Mouse (Mus musculus) kidney, embryonic 14.5 days (tissue): ENCODE data around the gene Mdk. TPM values are rescaled to one million over a fixed set of nuclear protein-coding genes. Genes with fewer than 3 reads are reported as not detected.
A peak's percentile ranks its signal among the peaks of the same experiment; 100 is the strongest.

Experiments
- ATAC-seq: fragments of 200-750 bp; cut with Nextera tagmentation; 2 replicates; pipeline ENCODE4 v1.8.0; 2017; ENCODE audit warnings: moderate number of reproducible peaks, mild to moderate bottlenecking, moderate TSS enrichment, moderate library complexity; ENCODE audit not compliant: low FRiP score, low TSS enrichment
- H3K27ac ChIP-seq: fragments of 300-500 bp; sonication (generic); 2 replicates; pipeline ENCODE4 v1.5.1; 2014; ENCODE audit warnings: low read depth, mild to moderate bottlenecking, low read length, moderate library complexity, mixed read lengths
- H3K27me3 ChIP-seq: fragments of 300-500 bp; sonication (generic); 2 replicates; pipeline ENCODE4 v1.6.1; 2014; ENCODE audit warnings: mild to moderate bottlenecking, low read length; ENCODE audit not compliant: control insufficient read depth, insufficient read depth
- H3K36me3 ChIP-seq: fragments of 300-500 bp; sonication (generic); 2 replicates; pipeline ENCODE4 v1.6.1; 2014; ENCODE audit warnings: low read length, mixed read lengths; ENCODE audit not compliant: control insufficient read depth, insufficient read depth
- H3K4me1 ChIP-seq: fragments of 300-500 bp; sonication (generic); 2 replicates; pipeline ENCODE4 v1.6.1; 2014; ENCODE audit warnings: low read length, mixed read lengths; ENCODE audit not compliant: control insufficient read depth, insufficient read depth
- H3K4me2 ChIP-seq: fragments of 300-500 bp; sonication (generic); replicated peaks from 2 replicates; pipeline ENCODE4 v1.6.1; 2014; ENCODE audit warnings: low read depth, mild to moderate bottlenecking, low read length
- H3K4me3 ChIP-seq: fragments of 300-500 bp; sonication (generic); 2 replicates; pipeline ENCODE4 v1.5.1; 2014; ENCODE audit warnings: mild to moderate bottlenecking, low read length
- H3K9ac ChIP-seq: fragments of 300-500 bp; sonication (generic); 2 replicates; pipeline ENCODE4 v1.6.1; 2014; ENCODE audit warnings: low read depth, mild to moderate bottlenecking, low read length, moderate library complexity
- H3K9me3 ChIP-seq: fragments of 300-500 bp; sonication (generic); 2 replicates; pipeline ENCODE4 v1.6.1; 2016; ENCODE audit warnings: low read length; ENCODE audit not compliant: control insufficient read depth
- WGBS: fragments of 180-500 bp; shearing (Covaris S2); extraction: QIAGEN DNeasy Blood & Tissue Kit; methylation state at CpG from one replicate; pipeline ENCODE4 v1.1.7; 2014; 5-methylcytosine and 5-hydroxymethylcytosine counted together
- polyA plus RNA-seq: library from polyadenylated mRNA; unstranded; fragments of >200 nt; fragmentation: Nextera tagmentation; extraction: Ambion mirVana; gene quantifications from 2 replicates; pipeline ENCODE4 v1.2.1, GENCODE M21; 2014

The Mdk gene
- 1,361 and 1,922 TPM in 2 replicates for polyA plus RNA-seq

DNA sequence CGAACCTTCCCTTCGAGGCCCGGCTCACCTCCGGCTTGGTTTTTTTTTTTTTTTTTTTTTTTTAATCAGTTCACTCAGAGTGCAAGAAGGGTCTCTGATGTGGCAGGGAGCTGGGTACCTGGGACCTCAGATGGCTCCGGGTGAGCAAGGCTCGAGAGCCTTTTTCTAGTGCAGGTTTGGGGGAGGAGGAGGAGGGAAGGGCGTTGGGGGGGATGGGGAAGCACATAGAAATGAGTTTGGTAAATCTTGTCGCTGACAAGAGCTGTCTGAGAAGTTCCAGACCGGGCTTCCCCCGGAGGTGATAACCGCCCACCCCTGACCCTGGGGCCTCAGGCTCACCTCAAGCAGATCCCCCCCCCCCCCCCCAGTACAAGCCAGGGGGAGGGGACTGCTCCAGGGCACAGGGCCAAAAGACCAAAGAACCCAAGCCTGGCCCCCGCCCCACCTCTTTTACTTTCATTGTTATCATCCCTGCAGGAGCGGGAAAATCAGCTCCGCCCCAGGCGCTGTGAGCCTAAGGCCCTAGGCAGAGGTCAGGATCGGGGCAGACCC is at the start of gene Mdk:
Mdk (minus strand) TSS at position 138 of the 552 bp plus-strand sequence.
- peak within 1 kb of the TSS; percentile 97 for H3K27ac ChIP-seq
- H3K4me3 ChIP-seq = peak within 1 kb of the TSS; percentile 88
- peak; percentile 4; the same call in 1 of the 2 replicates for ATAC-seq
- H3K36me3 ChIP-seq = peaks cover 37% of the 10 kb centered on the region
- H3K9me3 ChIP-seq = no peaks in the 10 kb centered on the region
- no peaks in the 10 kb centered on the region for H3K27me3 ChIP-seq
- H3K4me1 ChIP-seq = peaks cover 29% of the 10 kb centered on the region
- peak within 1 kb of the TSS; percentile 81 for H3K4me2 ChIP-seq
- H3K9ac ChIP-seq = peak within 1 kb of the TSS; percentile 97
- 2% methylated on average over 16 of the region's 16 CpGs for WGBS

DNA sequence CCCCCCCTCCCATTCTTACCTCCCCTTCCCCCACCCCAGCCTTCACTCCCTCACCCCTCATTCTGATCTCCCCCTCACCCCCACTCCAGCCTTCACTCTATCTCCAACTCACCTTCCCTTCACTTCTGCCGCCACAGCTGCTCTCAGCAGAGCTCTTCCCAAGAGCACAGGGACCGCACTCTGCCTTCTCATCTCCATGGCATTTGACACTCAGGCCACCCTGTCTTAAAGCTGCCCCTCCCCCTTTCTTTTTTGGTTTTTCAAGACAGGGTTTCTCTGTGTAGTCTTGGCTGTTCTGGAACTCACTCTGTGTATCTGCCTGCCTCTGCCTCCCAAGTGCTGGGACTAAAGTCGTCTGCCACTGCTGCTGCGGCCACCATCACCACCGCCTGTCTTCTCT is 48.7 kb upstream of the Mdk start:
- WGBS = 54% methylated on average over 5 of the region's 5 CpGs
- no peaks in the 10 kb centered on the region for H3K9me3 ChIP-seq
- H3K4me2 ChIP-seq = no peak overlapping the region
- H3K27me3 ChIP-seq = peaks cover 15% of the 10 kb centered on the region
- no peak for ATAC-seq
- H3K27ac ChIP-seq = no peak overlapping the region
- no peaks in the 10 kb centered on the region for H3K36me3 ChIP-seq
- no peak overlapping the region for H3K4me3 ChIP-seq
- no peak overlapping the region for H3K9ac ChIP-seq
- H3K4me1 ChIP-seq = peaks cover 31% of the 10 kb centered on the region

DNA sequence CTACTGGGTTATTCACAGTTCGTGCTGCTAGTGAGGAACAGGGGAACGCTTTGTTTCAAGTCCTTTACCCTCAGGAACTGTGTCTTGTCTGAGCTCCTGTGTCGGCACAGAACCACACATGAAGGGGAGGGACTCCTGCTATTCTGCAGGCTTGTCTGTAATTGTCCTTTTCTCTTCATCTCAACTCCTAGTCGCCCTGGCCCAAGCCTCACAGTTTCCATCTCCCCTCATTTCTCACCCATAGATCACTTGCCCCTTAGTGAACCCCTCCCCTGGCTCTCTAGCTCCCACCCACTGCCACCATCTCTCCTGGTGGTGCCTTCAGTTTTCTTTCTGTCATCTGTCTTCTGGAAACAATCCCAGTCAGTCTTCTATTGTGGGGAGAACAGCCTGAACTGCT is 48.1 kb upstream of the Mdk start:
- H3K4me1 ChIP-seq = peaks cover 32% of the 10 kb centered on the region
- 30% methylated on average over 4 of the region's 4 CpGs for WGBS
- ATAC-seq = no peak

DNA sequence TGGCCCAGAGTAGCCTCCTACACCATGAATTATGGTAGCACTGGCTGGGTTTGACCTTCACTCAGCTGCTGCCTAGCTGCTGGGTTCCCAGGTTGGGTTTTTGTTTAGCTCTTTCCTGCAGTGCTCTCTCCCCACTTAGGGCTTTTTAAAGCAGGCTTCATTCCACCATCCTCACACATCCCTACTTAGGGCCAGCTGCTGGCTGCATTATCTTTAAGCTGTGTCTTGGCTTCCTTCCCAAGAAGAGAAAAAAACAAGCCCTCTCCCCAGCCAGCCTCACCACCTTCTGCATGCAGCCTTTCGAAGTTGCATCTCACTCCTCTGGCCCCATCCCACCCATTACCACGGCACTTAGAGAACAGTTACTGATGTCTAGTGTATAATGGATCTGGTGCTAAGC is 46.5 kb upstream of the Mdk start:
- Histone ChIP-seq H3K36me3 (no peaks in the 10 kb centered on the region), H3K4me1 (peaks cover 21% of the 10 kb centered on the region), H3K9me3 (no peaks in the 10 kb centered on the region), H3K27ac (no peak overlapping the region), H3K4me3 (no peak overlapping the region), H3K9ac (no peak overlapping the region), H3K27me3 (peaks cover 36% of the 10 kb centered on the region), H3K4me2 (no peak overlapping the region)
- no peak for ATAC-seq
- WGBS = 14% methylated on average over 2 of the region's 2 CpGs

More for the DNA sequence above, 48.1 kb upstream of the Mdk start:
- Histone ChIP-seq H3K4me2 (no peak overlapping the region), H3K27me3 (peaks cover 21% of the 10 kb centered on the region), H3K27ac (no peak overlapping the region), H3K36me3 (no peaks in the 10 kb centered on the region), H3K4me3 (no peak overlapping the region), H3K9me3 (no peaks in the 10 kb centered on the region), H3K9ac (no peak overlapping the region)

DNA sequence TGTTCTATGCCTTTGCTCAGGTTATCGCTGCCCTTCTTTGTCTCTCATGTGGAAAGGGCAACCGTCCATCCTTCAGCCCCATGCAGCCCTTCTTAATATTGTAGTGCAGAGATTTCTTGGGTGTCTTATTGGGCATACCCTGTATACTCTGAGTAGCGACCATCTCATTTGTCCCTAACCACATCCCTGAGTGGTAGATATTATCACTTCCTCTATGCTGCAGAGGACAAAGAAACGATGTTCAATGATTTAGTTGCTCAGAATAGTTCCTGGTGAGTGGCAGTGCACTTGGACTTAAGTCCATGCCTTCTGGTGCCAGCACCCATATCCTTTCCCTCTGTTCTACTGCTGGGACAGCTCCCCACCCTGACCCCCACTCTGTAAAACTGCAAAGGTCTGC is 45.9 kb upstream of the Mdk start:
- Histone ChIP-seq H3K4me2 (no peak overlapping the region), H3K9ac (no peak overlapping the region), H3K27me3 (peaks cover 36% of the 10 kb centered on the region), H3K27ac (no peak overlapping the region), H3K4me3 (no peak overlapping the region), H3K4me1 (peaks cover 24% of the 10 kb centered on the region), H3K36me3 (no peaks in the 10 kb centered on the region), H3K9me3 (no peaks in the 10 kb centered on the region)
- 80% methylated on average over 4 of the region's 4 CpGs for WGBS
- ATAC-seq = no peak

DNA sequence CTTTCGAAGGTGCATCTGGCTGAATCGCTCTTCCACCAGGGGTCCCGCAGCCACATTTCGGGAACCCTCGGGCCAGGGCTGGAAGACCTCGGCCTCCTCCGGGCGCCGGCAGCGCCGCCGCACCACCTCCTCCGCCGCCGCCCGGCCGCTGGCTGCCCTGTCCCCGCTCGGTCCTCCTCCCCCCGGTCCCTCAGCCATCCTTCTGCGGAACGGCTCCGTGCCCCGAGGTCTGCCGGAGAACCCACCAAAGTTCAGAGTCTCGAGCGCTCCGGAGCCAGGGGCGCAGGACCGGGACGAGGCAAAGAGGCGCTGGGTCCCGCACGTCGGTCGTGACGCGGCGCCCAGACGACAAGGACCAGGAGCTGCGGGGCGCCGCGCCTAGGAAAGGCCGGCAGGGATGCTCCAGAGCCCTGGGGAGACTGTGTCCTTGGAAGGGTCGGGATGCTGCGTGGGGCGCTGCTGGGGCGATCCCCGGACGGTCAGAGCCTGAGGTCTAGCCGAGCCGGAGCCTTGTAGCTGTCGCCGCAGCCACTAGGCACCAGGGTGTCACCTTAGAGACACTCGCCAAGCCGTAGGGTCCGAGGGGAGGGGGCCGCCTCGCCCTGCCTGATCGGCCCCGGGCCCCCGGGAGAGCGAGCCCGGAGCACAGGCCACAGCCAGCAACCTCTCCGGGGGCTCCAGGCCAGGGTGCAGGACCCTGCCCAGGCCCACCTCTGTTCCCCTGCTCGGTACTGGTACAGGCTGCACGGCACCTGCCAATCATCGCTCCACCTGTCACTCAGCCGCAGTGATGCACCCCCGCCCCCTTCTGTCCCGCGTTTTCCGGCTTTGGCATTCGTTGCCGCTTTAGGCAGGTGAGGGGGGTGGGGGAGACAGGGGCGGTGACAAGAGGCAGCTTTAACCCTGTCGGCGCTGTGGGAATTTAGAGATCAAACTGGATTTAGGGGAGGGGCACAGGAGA is 43.8 kb upstream of the Mdk start, which contains the start of gene Dgkz:
Dgkz (minus strand) TSS at position 284 of the 961 bp plus-strand sequence.
- Histone ChIP-seq H3K9ac (peak within 1 kb of the TSS; percentile 44), H3K27me3 (peaks cover 36% of the 10 kb centered on the region)

DNA sequence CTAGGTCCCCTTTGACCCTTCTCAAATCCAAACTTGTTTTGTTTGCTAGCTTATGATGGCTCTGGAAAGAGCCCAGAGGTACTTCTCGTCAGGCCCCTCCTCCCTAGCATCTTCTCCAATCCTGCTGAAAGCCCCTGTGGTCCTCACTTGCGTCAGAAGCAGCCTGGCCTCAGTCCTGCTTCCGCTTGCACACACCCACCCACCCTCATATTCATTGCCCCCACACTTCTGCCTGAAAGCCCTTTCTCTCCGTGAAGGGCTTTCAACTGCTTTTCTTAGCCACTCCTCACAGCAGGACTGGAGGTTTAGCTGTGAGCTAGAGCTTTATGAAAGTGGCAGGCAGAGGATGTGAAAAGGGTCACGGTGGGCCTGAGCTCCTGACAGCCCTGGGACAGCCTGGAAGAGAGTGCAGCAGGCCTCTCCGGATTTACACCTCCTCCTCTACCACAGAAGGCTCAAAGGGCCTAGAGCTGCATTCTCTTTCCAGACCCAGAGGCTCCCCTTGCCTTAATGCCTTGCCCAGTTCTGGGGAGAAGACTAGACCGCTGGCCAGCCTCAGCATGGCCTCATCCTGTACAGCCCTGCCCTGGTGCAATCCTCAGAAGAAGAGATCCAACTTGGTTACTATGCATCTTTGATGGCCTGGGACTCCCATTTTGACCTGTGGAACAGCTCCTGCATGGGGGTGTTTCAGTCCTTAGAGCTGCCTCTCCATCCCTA is 41.5 kb upstream of the Mdk start:
- H3K27ac ChIP-seq = no peak overlapping the region

More for the DNA sequence above, 43.8 kb upstream of the Mdk start, which contains the start of gene Dgkz:
- Histone ChIP-seq H3K4me2 (peak within 1 kb of the TSS; percentile 69), H3K4me1 (peaks cover 38% of the 10 kb centered on the region), H3K27ac (no peak within 1 kb of the TSS), H3K9me3 (no peaks in the 10 kb centered on the region), H3K36me3 (no peaks in the 10 kb centered on the region), H3K4me3 (peak within 1 kb of the TSS; percentile 40)
- ATAC-seq = peak; percentile 47
- 2% methylated on average over 70 of the region's 79 CpGs for WGBS

DNA sequence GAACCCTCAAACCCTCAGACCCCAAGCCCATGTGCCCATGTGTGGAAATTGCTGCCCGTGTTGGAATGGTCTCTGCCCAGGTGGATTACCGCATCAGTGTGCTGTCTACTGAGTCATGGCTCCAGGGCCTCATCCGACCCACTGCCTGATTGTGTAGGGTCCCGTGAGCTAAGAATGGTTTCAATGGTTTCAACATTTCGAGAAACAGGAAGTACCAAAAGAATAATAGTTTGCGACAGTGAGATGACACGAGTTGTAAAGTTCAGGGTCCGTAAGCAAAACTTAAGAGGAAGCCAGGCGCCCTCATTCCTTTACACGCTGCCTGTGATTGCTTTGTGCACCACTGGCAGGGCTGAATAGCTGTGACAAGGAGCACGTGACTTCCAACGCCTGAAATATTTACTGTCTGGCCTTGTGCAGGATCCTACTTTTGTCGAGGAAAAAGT is 40.0 kb upstream of the Mdk start:
- Histone ChIP-seq H3K4me1 (peaks cover 25% of the 10 kb centered on the region), H3K9me3 (no peaks in the 10 kb centered on the region), H3K36me3 (no peaks in the 10 kb centered on the region), H3K4me2 (peak overlapping the region; percentile 3; the same call in 1 of the 2 replicates), H3K4me3 (no peak overlapping the region), H3K9ac (no peak overlapping the region), H3K27me3 (peaks cover 35% of the 10 kb centered on the region), H3K27ac (peak overlapping the region; percentile 71)
- ATAC-seq = no peak
- 24% methylated on average over 13 of the region's 13 CpGs for WGBS

More for the DNA sequence above, 41.5 kb upstream of the Mdk start:
- no peak overlapping the region for H3K9ac ChIP-seq
- no peak overlapping the region for H3K4me3 ChIP-seq
- H3K36me3 ChIP-seq = no peaks in the 10 kb centered on the region
- H3K4me2 ChIP-seq = no peak overlapping the region
- 48% methylated on average over 7 of the region's 7 CpGs for WGBS
- ATAC-seq = no peak
- peaks cover 34% of the 10 kb centered on the region for H3K4me1 ChIP-seq
- H3K9me3 ChIP-seq = no peaks in the 10 kb centered on the region
- peaks cover 36% of the 10 kb centered on the region for H3K27me3 ChIP-seq
